Mouse (Mus musculus): Measurements from ENCODE around the gene Hivep3. TPM values are rescaled to one million over a fixed set of nuclear protein-coding genes. Genes with fewer than 3 reads are reported as not detected.

The Hivep3 gene
- total RNA-seq, 2 experiments from 2014 or later: 46.5 to 54.8 TPM

- no peak overlapping the region for H3K27ac ChIP-seq
- no peak for DNase-seq (ENCODE audit: low spot score in 2 of 2)
- TF ChIP-seq CTCF (conservative IDR thresholded peaks at IDR 0.05): no peak
- no peak overlapping the region for H3K4me3 ChIP-seq
These were observed 363.4 kb downstream of the Hivep3 start for GRCm38 (mm10) chr4:120096935-120097334.

DNA sequence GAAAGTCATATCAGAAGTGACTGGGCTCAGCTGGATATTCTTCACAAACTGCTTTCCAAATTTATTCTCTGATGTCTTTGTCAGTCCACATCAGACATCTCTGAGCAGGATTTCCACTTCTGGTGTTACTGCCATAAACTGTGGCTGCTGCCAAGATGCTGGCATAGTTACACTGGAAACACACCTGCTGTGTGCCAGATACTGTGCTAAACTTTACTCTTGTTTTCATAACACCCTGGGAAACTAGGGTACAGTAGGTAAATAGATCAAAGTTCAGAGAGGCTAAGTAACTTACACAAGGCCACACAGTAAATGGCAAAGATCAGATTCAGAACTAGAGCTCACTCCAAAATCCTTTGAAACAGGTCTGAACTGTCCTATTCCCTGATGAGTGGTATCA is 367.6 kb downstream of the Hivep3 start:
- H3K27ac ChIP-seq: no peak overlapping the region
- no peak for TF ChIP-seq CTCF (conservative IDR thresholded peaks at IDR 0.05)

GRCm38 (mm10) chr4:120104599-120104998 is 371.0 kb downstream of the Hivep3 start:
- H3K27ac ChIP-seq: no peak overlapping the region
- peak; percentile 57 to 84 for DNase-seq (ENCODE audit: low spot score in 2 of 2)
- peak; percentile 85 for TF ChIP-seq CTCF (conservative IDR thresholded peaks at IDR 0.05)
- no peak overlapping the region for H3K4me3 ChIP-seq

More for the DNA sequence above, 367.6 kb downstream of the Hivep3 start:
- no peak for DNase-seq (ENCODE audit: low spot score in 2 of 2)
- no peak overlapping the region for H3K4me3 ChIP-seq

- no peak for TF ChIP-seq CTCF (conservative IDR thresholded peaks at IDR 0.05)
- Histone ChIP-seq H3K4me3 (no peak overlapping the region), H3K27ac (no peak overlapping the region)
- DNase-seq (ENCODE audit: low spot score in 2 of 2): no peak
These were observed 372.8 kb downstream of the Hivep3 start for GRCm38 (mm10) chr4:120106362-120106761.

- no peak for TF ChIP-seq CTCF (conservative IDR thresholded peaks at IDR 0.05)
These were observed 374.2 kb downstream of the Hivep3 start for GRCm38 (mm10) chr4:120107787-120108186.

DNA sequence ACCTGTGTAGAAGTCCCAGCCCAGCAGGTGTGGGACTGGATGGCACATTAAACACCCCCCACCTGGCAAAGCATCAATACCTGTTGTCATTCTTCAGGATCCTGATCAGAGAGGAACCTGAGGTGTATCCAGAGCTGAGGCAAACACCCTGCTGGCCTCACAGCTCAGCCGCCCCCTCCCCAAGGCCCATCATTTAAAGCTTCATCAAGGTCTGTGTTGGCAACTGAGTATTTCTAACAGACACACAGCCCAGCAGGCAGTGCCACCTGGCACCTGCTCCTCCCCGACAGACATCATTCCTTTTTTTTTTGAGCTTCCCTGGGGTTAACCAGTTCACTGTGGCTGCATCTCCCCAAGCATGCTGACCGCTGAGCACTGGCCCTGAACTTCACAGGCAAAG is 381.9 kb downstream of the Hivep3 start:
- no peak for TF ChIP-seq CTCF (conservative IDR thresholded peaks at IDR 0.05)
- Histone ChIP-seq H3K4me3 (no peak overlapping the region), H3K27ac (no peak overlapping the region)
- no peak for DNase-seq (ENCODE audit: low spot score in 2 of 2)

More at GRCm38 (mm10) chr4:120107787-120108186, 374.2 kb downstream of the Hivep3 start:
- Histone ChIP-seq H3K4me3 (no peak overlapping the region), H3K27ac (no peak overlapping the region)
- no peak for DNase-seq (ENCODE audit: low spot score in 2 of 2)

DNA sequence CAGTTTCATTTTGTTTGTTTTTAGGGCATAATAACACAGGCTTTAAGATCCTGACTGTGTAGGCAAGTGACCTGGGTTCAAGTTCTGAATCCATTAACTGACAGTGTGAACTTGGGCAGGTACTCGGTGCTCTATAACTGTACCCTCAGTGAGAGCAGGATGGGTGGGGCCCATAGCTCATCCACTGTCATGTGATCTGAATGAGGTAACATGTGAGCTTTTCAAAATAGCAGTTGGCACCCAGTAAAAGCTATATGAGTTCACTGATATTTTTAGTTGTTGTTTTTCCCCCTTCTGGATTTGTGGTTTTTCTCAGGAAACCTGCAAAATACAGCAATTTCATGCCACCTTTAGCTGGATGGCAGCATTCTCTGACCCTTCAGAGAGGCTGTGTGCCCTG is 382.7 kb downstream of the Hivep3 start:
- H3K27ac ChIP-seq: peak overlapping the region; percentile 19; the same call in 1 of the 2 replicates
- DNase-seq (ENCODE audit: low spot score in 2 of 2): no peak
- no peak overlapping the region for H3K4me3 ChIP-seq
- TF ChIP-seq CTCF (conservative IDR thresholded peaks at IDR 0.05): no peak

GRCm38 (mm10) chr4:120120276-120120675 is 386.7 kb downstream of the Hivep3 start:
- no peak overlapping the region for H3K27ac ChIP-seq
- DNase-seq (ENCODE audit: low spot score in 2 of 2): no peak
- no peak overlapping the region for H3K4me3 ChIP-seq
- TF ChIP-seq CTCF (conservative IDR thresholded peaks at IDR 0.05): peak; percentile 91

- Histone ChIP-seq H3K4me3 (no peak overlapping the region), H3K27ac (no peak overlapping the region)
- no peak for TF ChIP-seq CTCF (conservative IDR thresholded peaks at IDR 0.05)
- DNase-seq (ENCODE audit: low spot score in 2 of 2): no peak
These were observed 391.1 kb downstream of the Hivep3 start for GRCm38 (mm10) chr4:120124656-120125055.

DNA sequence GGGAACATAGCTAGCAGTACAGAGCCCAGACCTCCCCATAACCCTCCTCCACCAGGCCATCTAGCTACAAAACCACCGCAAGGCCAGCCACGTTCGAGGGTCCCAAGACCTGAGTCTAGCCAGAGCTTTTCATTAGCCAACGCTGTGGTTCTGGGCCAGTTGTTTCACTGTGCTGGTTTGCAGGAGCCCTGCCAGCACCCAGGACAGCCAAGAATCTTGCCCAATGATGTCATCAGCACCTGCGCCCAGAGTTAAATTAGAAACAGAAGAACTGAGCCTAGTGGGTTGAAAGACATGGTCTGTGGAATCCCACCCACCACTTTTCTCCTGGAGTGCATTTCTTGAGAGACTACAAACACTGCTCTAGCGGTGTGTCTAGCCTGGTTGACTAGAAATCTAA is 392.5 kb downstream of the Hivep3 start:
- Histone ChIP-seq H3K4me3 (no peak overlapping the region), H3K27ac (no peak overlapping the region)
- TF ChIP-seq CTCF (conservative IDR thresholded peaks at IDR 0.05): no peak
- no peak for DNase-seq (ENCODE audit: low spot score in 2 of 2)

DNA sequence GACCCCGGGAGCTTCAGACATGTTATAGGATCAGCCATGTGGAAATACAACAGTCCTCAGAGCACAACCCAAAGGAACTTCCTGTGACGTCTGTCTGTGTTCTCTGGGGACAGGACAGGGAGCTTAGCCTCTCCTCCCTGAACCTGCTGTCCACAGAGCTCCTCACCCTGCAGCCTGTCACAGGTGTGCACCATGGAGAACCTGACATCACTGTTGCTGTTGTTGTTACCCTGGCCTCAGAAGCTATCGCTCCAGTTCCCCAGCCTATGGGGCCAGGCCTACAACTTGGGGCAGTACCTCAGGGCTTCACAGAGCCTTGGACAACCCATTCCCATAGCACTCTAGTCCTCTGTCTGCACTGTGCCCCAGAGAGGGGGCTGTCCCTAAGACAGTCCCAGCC is 393.7 kb downstream of the Hivep3 start:
- Histone ChIP-seq H3K27ac (0 out of 2 replicates have a peak overlapping the region, but pooled peaks have one; percentile 14), H3K4me3 (no peak overlapping the region)
- DNase-seq (ENCODE audit: low spot score in 2 of 2): no peak
- TF ChIP-seq CTCF (conservative IDR thresholded peaks at IDR 0.05): no peak

DNA sequence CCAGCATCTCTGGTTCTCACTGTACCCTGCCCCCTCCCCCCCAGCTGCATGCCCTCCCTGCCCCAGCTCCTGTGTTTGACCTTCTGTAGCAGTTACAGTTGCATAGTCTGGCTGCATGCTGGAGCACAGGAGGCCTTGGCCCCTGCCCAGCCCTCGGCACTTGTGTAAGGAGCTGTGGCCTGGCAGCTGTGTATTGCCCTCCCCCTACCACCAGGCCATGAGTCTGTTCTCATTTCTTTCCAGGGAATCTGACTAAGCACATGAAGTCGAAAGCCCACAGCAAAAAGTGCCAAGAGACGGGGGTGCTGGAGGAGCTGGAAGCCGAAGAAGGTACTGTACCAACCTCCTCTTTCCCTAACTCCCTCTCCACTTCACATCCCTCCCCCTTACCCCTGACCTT is 394.4 kb downstream of the Hivep3 start:
- H3K4me3 ChIP-seq: no peak overlapping the region
- no peak for DNase-seq (ENCODE audit: low spot score in 2 of 2)
- H3K27ac ChIP-seq: 0 out of 2 replicates have a peak overlapping the region, but pooled peaks have one; percentile 44
- no peak for TF ChIP-seq CTCF (conservative IDR thresholded peaks at IDR 0.05)

DNA sequence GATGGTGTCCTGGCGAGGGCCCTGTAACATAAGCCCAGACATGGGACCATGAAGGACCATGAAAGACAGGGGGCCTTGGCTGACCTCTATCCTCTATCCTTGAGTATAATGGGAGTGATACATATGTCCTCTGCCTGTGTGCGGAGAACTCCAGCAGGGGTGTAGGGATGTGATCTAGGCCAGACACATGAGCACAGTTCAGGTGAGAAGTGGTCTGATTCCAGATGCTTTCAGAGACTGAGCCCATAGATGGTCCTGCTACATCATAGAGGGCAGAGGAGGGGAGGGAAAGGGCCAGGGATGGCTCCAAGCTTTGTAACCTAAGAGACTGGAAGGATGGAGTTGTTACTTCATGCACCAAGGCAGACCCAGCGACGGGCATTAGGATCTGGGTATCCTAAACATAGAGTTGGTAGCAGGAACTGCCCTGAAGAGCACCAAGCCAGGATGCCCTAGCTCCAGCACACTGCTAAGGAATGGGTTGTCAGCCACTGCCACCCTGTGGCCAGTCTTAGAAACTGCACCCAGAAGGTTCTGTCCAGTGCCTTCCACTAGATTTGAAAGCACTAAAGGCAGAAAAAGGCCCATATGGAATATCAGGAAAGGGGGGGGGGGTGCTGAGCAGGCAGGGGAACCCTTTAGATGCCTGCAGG is 395.8 kb downstream of the Hivep3 start:
- no peak overlapping the region for H3K27ac ChIP-seq
- DNase-seq (ENCODE audit: low spot score in 2 of 2): peak; percentile 64 to 67
- peak; percentile 86 for TF ChIP-seq CTCF (conservative IDR thresholded peaks at IDR 0.05)
- no peak overlapping the region for H3K4me3 ChIP-seq

DNA sequence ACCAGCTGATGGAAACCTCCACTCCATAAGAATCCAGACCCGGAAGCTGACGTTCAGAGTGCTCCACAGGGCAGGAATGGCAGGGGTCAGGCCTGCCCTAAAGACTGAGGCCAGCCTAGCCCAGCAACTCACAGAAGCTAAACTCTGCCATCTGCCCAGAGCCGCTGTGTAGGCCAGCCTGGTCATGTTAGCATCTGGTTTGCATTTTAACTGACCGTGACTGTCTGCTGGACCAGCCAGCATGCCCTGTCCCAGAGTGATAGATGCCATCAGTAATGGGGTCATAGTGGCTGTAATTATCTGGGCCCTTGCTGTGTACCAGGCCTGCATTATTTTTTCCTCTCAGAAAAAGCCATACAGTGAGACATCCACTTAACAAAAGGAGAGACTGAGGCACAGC is 397.3 kb downstream of the Hivep3 start:
- H3K4me3 ChIP-seq: no peak overlapping the region
- DNase-seq (ENCODE audit: low spot score in 2 of 2): no peak
- TF ChIP-seq CTCF (conservative IDR thresholded peaks at IDR 0.05): no peak
- H3K27ac ChIP-seq: no peak overlapping the region
